Mouse (Mus musculus): Measurements from ENCODE around the gene Slc30a7. TPM values are rescaled to one million over a fixed set of nuclear protein-coding genes. Genes with fewer than 3 reads are reported as not detected.

Gene Slc30a7
- total RNA-seq, 1 experiment: 25.1 TPM

- H3K4me3 ChIP-seq (ENCODE audit: insufficient read depth in 1 of 2, low read depth in 1 of 2, low read length in 2 of 2, poor library complexity in 1 of 2, severe bottlenecking in 1 of 2): no peak overlapping the region
- no peaks in the 10 kb centered on the region for H3K4me1 ChIP-seq (ENCODE audit: control insufficient read depth in 2 of 2, insufficient read depth in 2 of 2, low read length in 2 of 2, poor library complexity in 1 of 2)
- TF ChIP-seq ZNF384 (IDR thresholded peaks at IDR 0.05; ENCODE audit: low read depth, low read length): no peak
- no peak for TF ChIP-seq HCFC1 (IDR thresholded peaks at IDR 0.05; ENCODE audit: borderline replicate concordance, insufficient read depth, low read length)
- TF ChIP-seq ZC3H11A (IDR thresholded peaks at IDR 0.05; ENCODE audit: borderline replicate concordance, low read depth, low read length): no peak
- TF ChIP-seq CHD2 (IDR thresholded peaks at IDR 0.05; ENCODE audit: low read depth, low read length): no peak
- TF ChIP-seq MAFK (IDR thresholded peaks at IDR 0.05; ENCODE audit: insufficient read depth, low read depth, low read length): no peak
- peaks cover 8% of the 10 kb centered on the region for H3K36me3 ChIP-seq (ENCODE audit: control insufficient read depth, insufficient read depth, low read length, poor library complexity, severe bottlenecking)
- no peak overlapping the region for H3K27ac ChIP-seq (ENCODE audit: insufficient read depth, low read depth, low read length, poor library complexity, severe bottlenecking)
- H3K9ac ChIP-seq (ENCODE audit: insufficient read depth, low read depth, low read length, poor library complexity, severe bottlenecking): no peak overlapping the region
- in situ Hi-C loops (cut with MboI; ENCODE audit: low sequenced_read_pairs in 2 of 2, unreplicated experiment in 2 of 2): no loop called here
- no peaks in the 10 kb centered on the region for H3K9me3 ChIP-seq (ENCODE audit: control insufficient read depth, insufficient read depth, low read depth, low read length)
- no peak for DNase-seq (ENCODE audit: low read depth, low spot score)
Observed at GRCm38 (mm10) chr3:115953088-115953487, 54.1 kb downstream of the Slc30a7 start.

- Histone ChIP-seq H3K4me1 (ENCODE audit: control insufficient read depth in 2 of 2, insufficient read depth in 2 of 2, low read length in 2 of 2, poor library complexity in 1 of 2) (no peaks in the 10 kb centered on the region), H3K36me3 (ENCODE audit: control insufficient read depth, insufficient read depth, low read length, poor library complexity, severe bottlenecking) (peaks cover 8% of the 10 kb centered on the region), H3K4me3 (ENCODE audit: insufficient read depth in 1 of 2, low read depth in 1 of 2, low read length in 2 of 2, poor library complexity in 1 of 2, severe bottlenecking in 1 of 2) (no peak overlapping the region), H3K9me3 (ENCODE audit: control insufficient read depth, insufficient read depth, low read depth, low read length) (no peaks in the 10 kb centered on the region), H3K9ac (ENCODE audit: insufficient read depth, low read depth, low read length, poor library complexity, severe bottlenecking) (no peak overlapping the region), H3K27ac (ENCODE audit: insufficient read depth, low read depth, low read length, poor library complexity, severe bottlenecking) (no peak overlapping the region)
- DNase-seq (ENCODE audit: low read depth, low spot score): no peak
- in situ Hi-C loops (cut with MboI; ENCODE audit: low sequenced_read_pairs in 2 of 2, unreplicated experiment in 2 of 2): no loop called here
- TF ChIP-seq HCFC1 (IDR thresholded peaks at IDR 0.05; ENCODE audit: borderline replicate concordance, insufficient read depth, low read length) (no peak), MAFK (IDR thresholded peaks at IDR 0.05; ENCODE audit: insufficient read depth, low read depth, low read length) (no peak), ZC3H11A (IDR thresholded peaks at IDR 0.05; ENCODE audit: borderline replicate concordance, low read depth, low read length) (no peak), CHD2 (IDR thresholded peaks at IDR 0.05; ENCODE audit: low read depth, low read length) (no peak), ZNF384 (IDR thresholded peaks at IDR 0.05; ENCODE audit: low read depth, low read length) (no peak)
Observed at GRCm38 (mm10) chr3:115952356-115952755, 54.9 kb downstream of the Slc30a7 start.

GRCm38 (mm10) chr3:115951221-115951620 lies 56.0 kb downstream of the Slc30a7 start:
- H3K36me3 ChIP-seq (ENCODE audit: control insufficient read depth, insufficient read depth, low read length, poor library complexity, severe bottlenecking): peaks cover 10% of the 10 kb centered on the region
- no peak overlapping the region for H3K4me3 ChIP-seq (ENCODE audit: insufficient read depth in 1 of 2, low read depth in 1 of 2, low read length in 2 of 2, poor library complexity in 1 of 2, severe bottlenecking in 1 of 2)
- no peak overlapping the region for H3K9ac ChIP-seq (ENCODE audit: insufficient read depth, low read depth, low read length, poor library complexity, severe bottlenecking)
- no peak for TF ChIP-seq MAFK (IDR thresholded peaks at IDR 0.05; ENCODE audit: insufficient read depth, low read depth, low read length)
- TF ChIP-seq CHD2 (IDR thresholded peaks at IDR 0.05; ENCODE audit: low read depth, low read length): no peak
- no peak for TF ChIP-seq HCFC1 (IDR thresholded peaks at IDR 0.05; ENCODE audit: borderline replicate concordance, insufficient read depth, low read length)
- no peak for TF ChIP-seq ZC3H11A (IDR thresholded peaks at IDR 0.05; ENCODE audit: borderline replicate concordance, low read depth, low read length)
- no peak for TF ChIP-seq ZNF384 (IDR thresholded peaks at IDR 0.05; ENCODE audit: low read depth, low read length)
- in situ Hi-C loops (cut with MboI; ENCODE audit: low sequenced_read_pairs in 2 of 2, unreplicated experiment in 2 of 2): no loop called here
- H3K9me3 ChIP-seq (ENCODE audit: control insufficient read depth, insufficient read depth, low read depth, low read length): no peaks in the 10 kb centered on the region
- no peak for DNase-seq (ENCODE audit: low read depth, low spot score)
- H3K4me1 ChIP-seq (ENCODE audit: control insufficient read depth in 2 of 2, insufficient read depth in 2 of 2, low read length in 2 of 2, poor library complexity in 1 of 2): no peaks in the 10 kb centered on the region
- no peak overlapping the region for H3K27ac ChIP-seq (ENCODE audit: insufficient read depth, low read depth, low read length, poor library complexity, severe bottlenecking)

GRCm38 (mm10) chr3:115949921-115950877 lies 57.0 kb downstream of the Slc30a7 start:
- in situ Hi-C loops (cut with MboI; ENCODE audit: low sequenced_read_pairs in 2 of 2, unreplicated experiment in 2 of 2): loop anchor here (25.0 kb wide), 1 partner anchor 288 kb away; no protein-coding TSS in a partner anchor

More at GRCm38 (mm10) chr3:115949921-115950877, 57.0 kb downstream of the Slc30a7 start:
- Histone ChIP-seq H3K9ac (ENCODE audit: insufficient read depth, low read depth, low read length, poor library complexity, severe bottlenecking) (no peak overlapping the region), H3K9me3 (ENCODE audit: control insufficient read depth, insufficient read depth, low read depth, low read length) (no peaks in the 10 kb centered on the region), H3K27ac (ENCODE audit: insufficient read depth, low read depth, low read length, poor library complexity, severe bottlenecking) (no peak overlapping the region), H3K36me3 (ENCODE audit: control insufficient read depth, insufficient read depth, low read length, poor library complexity, severe bottlenecking) (peaks cover 8% of the 10 kb centered on the region), H3K4me1 (ENCODE audit: control insufficient read depth in 2 of 2, insufficient read depth in 2 of 2, low read length in 2 of 2, poor library complexity in 1 of 2) (no peaks in the 10 kb centered on the region), H3K4me3 (ENCODE audit: insufficient read depth in 1 of 2, low read depth in 1 of 2, low read length in 2 of 2, poor library complexity in 1 of 2, severe bottlenecking in 1 of 2) (no peak overlapping the region)
- DNase-seq (ENCODE audit: low read depth, low spot score): no peak
- TF ChIP-seq HCFC1 (IDR thresholded peaks at IDR 0.05; ENCODE audit: borderline replicate concordance, insufficient read depth, low read length): no peak
- TF ChIP-seq MAFK (IDR thresholded peaks at IDR 0.05; ENCODE audit: insufficient read depth, low read depth, low read length): no peak
- TF ChIP-seq ZNF384 (IDR thresholded peaks at IDR 0.05; ENCODE audit: low read depth, low read length): no peak

Data from ES-E14 (cell line).